Mouse (Mus musculus) telencephalon, adult 2 months (tissue): ENCODE results near the gene Pctp.
A peak's percentile ranks its signal among the peaks of the same experiment; 100 is the strongest.

Source experiments
- DNase-seq: peaks from one replicate; pipeline ENCODE4 v3.0.0-alpha.2; 2011; ENCODE audit warnings: low read depth, low spot score

Pctp gene

DNA sequence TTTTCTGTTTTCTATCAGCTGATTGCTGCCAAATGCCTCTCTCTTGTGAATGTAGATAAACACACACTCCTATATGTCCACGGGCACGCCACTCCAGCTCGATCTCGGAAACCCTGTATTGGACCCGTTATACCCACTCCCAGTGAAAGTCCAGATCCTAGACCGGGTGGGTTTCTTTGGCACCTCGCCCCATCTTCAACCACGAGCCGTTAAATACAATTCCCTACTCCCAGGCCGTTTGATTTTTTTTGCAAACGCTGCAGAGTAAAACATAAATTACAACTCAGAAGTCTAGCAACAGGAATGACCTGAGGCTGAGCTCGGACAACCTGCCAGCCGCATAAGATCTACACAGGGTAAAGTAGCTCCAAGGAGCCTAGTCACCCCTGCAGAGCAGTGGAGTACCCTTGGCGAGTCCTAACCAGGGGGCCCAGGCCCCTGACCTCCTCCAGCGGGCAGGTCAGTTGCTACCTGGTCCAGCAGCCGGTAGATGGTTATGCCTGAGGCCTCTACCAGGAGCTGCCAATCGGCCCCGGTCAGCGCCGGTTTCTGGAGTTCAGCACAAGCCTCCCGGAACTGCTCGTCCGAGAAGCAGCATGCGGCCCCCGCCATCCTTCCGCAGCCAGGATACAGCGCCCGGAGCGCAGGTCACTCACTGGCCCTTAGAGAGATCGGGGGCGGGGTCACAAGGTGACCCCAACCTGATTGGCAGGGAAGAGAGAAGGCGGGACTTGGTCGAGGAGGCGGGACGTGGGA lies at the start of gene Pctp:
Gene Pctp (minus strand): TSS at position 664 of the 756 bp plus-strand sequence.
- no peak for DNase-seq

DNA sequence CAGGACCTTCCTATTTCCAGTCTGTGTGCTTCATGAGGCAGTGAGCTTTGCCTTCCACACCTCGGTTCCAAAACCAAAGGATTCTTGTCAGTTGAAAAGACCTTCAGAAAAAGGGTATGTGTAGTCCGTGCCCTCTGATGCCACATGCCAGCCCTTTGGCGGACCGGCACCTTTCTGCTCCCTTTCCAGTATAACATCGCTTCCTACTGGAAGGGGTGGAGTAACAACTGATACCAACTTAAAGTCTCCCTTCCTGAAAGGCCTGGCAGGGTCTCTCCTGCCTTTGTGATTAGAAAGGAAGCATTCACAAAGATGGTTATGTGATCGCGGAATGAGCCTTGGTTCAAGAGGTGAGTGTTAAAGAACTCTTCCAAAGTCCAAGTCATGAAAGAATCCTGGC lies 47.3 kb upstream of the Pctp start:
- DNase-seq: no peak

DNA sequence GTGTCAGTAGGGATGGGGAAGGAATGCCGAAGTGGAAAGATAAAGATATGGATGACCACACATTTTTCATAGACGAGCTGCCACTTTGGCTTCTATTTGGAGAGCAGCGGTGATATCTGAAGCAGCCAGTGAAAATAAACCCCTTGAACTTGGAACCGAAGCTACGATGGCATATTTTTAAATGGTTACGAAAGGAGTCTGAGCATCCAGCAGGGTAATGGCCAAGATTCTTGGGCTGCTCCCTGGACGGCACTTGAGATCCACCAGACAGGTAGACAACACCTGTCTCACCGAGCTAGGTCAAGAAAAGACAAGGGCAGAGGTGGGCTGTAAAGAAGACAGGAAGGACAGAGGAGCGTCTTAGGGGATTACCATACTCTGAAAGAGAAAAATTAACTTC lies 44.6 kb upstream of the Pctp start:
- DNase-seq: no peak

DNA sequence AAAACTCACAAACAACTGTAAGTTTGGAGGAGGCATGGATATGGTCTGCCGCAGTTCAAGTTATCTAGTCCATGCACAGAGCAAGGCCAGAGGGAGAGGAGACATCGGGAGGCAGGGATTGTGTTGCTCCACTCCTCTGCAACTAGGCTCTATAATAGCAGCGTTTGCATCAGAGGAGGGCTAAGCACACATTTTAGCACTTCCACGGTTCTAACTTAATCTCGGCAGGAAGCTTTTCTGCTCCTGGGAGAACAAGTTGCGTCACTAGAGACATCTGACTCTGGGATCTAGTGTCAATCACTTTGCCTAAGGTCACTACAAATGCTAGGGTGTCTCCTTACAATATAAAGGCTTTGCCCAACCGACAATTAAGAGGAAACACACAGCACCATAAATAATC lies 43.5 kb upstream of the Pctp start:
- no peak for DNase-seq

DNA sequence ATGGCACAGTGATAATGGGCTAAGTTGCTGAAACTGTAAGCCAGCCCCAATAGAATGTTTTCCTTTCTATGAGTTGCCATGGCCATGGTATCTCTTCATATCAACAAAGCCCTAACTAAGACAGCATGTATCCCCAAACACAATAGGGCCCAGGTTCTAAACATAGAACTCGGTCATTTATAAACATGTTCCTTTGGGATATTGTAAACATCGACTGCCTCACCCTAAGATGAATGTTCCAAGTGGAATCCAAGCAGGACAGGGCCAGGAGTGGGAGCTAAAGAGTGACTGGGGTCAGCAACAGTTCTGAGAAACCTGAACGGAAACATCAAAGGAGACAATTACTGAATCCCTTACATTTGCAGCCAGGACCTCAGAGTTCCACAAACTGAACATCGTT lies 41.8 kb upstream of the Pctp start:
- DNase-seq: no peak

DNA sequence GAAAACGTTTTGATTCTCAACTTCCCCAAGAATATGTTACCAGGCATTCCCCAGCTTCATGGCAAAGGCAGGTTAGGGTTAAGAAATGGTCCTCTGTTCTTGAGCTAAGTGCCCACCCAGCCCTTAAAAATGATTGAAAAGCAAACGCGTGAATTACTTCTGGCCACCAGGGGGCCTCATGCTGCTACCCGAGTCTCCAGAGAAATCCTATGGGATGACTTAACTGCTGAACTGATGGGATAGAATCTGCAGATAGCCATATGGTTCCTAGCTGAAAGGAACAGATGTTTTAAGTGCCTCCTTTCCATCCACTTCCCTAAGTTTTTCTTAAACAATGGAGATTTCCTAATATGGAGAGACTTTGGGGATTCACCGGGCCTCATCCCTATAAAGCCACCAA lies 35.3 kb upstream of the Pctp start:
- DNase-seq: peak; percentile 16

DNA sequence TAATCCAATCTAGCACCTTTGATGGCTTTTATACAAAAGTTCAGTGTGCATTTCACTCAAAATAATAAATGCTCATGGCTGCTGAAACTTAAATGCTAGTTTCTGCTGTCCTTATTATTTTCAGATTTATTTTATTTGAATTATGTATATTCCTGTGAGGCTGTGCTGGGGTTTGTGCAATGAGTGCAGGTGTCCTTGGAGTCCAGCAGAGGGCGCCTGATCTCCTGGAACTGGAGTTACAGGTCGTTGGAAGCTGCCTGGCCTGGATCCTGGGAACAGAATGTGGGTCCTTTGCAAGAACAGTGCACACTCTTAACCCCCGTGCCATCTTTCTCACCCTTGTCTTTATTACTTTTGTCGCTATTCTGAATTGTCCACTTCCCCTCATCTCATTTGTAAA lies 33.7 kb upstream of the Pctp start:
- no peak for DNase-seq

DNA sequence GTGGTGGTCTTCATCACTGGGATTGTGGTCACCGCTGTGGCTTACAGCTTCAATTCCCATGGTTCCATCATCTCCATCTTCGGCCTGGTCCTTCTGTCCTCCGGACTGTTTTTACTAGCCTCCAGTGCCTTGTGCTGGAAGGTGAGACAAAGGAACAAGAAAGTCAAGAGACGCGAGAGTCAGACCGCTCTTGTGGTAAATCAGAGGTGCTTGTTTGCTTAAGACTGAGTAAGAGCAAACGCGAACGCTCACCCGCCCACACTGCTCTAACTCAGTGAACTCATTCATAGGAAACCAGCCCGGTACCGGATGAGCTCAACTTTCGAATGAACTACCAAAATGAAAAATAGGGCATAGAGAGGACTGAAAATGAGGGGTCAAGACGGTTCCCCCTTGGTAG lies 32.8 kb upstream of the Pctp start:
- no peak for DNase-seq

DNA sequence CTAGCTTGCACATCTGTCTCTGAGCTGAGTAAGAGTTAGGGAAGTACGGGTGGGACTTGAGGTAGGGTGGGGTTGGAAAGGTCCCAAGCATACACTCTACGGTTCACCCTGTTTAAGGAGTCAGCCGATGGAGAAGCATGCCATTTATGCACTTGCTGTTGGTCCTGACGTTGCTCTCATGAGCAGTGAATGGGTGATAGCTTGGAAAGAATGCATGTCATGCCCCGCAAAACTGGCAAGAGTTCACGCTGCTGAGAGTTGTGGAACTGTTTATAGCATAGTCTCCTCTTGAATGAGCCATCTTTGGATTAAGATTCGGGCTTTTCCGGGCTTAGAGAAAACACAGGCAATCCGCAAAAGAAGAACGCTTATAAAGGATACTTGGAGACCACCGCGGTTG lies 32.0 kb upstream of the Pctp start:
- no peak for DNase-seq

DNA sequence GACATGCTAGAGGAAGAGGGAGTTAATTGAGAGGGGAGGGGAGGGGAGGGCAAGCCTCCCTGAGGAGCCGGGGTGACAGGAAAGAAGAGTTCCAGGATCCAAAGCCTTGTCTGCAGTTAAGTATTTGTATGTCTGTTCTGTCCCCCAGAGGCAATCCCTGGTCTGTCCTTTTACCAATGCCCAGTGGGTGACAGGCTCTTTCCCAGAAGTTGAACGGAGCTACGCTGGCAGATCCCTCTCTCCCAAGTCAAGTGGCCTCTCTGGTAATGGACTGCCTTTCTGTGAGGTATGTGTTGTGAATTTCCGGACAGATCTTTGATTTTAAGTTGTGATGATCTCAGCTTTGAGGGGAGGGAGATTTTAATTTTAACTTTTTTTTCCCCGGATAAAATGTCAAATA lies 30.7 kb upstream of the Pctp start:
- no peak for DNase-seq

DNA sequence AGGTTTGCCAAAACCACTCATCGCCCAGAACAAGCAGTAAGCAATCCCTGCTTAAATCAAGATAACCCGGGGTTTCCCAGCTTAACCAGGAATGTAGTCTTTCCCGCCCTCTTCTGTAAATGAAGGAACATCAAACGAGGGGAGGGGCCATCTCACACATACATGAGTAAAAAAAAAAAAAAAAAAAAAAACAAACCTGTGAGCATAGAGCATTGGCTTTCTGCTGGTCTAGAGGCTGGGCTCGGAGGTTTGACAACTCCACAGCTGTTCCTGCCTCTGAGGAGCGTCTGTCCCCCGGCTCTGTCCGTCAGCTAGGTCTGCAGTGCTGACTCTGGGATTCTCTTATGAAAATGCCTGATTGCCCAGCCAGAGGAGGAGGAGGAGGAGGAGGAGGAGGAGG lies 30.1 kb upstream of the Pctp start:
- no peak for DNase-seq

DNA sequence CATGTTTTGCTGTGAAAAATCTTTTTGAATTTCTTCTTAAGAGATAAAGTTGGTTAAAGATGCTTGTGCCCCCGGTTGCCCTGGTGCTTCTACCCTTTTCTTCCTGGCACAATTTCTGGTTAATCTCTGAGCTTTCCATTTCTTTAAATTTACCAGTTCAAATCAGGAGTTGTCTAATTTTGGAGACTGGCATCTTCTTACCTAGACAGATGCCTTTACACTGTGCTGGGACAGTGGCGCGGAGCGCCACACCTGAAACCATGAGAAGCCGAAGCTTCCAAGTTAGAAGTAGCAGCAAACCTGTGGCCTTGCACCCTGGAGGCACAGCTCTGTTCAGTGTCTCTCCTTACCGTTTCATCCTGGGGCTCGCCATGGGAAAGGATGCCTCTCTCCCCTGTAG lies 28.4 kb upstream of the Pctp start:
- DNase-seq: no peak

DNA sequence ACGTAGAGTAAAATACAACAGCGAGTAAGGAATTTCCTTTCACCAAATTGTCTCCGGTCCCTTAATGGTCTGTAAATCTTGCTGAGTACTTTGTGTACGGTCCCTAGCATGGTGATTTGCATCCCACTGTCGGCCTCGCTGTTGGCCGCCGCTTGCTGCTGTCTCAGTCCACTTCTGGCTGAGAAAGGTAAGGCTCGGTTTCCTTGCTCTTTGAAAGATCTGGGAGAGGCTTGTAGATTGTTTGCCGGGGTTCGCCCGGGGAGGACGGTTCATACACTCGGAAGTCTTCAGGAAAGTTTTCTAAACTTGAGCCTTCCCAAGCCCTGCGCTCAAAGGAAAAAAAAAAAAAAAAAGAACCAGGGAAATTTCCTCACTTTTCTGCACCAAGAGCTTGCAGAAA lies 27.9 kb upstream of the Pctp start:
- DNase-seq: peak; percentile 28

DNA sequence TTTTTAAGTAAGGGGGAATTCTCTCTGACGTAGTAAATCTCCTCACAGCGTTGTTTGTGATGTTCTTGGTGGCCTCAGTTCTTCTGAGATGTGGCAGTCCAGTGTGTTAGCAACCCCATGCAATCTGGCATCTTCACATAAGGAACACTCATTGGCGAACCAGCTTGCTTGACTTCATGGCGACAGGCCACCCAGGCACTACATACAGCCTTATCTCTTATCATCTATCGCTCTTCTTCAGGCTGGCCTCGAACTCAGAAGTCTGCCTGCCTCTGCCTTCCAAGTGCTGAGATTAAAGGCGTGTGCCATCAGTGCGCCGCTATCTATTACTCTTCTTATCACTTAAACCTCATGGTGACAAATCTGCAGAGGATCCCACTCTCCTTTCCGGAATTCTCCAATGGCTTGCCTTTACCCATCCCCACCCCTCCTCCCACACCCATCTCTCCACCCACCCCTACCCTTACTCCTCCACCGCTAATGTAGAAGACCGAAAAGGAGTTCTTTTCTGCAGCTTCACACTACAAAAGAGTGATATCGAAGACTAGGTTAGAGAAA lies 27.2 kb upstream of the Pctp start, which contains the start of gene Tmem100:
Gene Tmem100 (plus strand): TSS at position 508 of the 558 bp plus-strand sequence.
- no peak for DNase-seq

DNA sequence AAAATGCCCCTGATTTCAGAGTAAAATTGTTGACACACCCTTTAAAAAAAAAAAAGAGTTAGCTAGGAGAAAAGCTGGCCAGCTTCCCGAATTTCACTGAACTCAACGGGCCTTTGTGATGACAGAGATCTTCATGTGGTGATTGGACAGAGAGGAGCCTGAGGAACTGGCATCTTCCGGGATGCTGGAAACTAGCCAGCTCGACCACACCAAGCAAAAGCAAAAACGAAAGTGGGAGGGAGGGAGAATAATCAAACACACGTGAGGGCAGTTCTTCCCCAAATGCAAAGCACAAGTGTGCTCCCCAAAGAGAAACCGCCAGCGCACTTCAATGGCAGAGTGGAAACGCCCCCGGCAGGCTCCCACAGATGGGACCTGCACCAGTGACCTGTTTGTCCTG lies 26.7 kb upstream of the Pctp start:
- peak; percentile 4 for DNase-seq

DNA sequence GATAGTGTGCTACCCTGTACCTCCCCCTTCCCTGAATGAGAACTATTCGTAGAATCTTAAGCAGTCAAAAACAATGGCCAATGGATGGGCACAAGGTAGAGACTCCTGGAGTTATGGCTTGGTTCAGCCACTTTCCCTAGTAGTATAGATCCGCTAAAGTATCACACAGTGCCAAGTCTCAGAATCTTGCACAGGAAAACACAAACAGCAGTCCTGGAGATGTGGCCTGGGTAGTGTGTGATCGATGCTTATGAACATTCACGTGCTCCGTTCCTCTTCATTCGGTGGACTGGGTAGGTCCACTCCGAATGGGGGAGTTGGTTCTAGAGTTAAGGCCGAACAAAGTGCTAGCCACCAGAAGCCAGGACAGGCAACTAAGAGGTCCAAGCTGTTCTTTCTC lies 26.1 kb upstream of the Pctp start:
- DNase-seq: no peak

DNA sequence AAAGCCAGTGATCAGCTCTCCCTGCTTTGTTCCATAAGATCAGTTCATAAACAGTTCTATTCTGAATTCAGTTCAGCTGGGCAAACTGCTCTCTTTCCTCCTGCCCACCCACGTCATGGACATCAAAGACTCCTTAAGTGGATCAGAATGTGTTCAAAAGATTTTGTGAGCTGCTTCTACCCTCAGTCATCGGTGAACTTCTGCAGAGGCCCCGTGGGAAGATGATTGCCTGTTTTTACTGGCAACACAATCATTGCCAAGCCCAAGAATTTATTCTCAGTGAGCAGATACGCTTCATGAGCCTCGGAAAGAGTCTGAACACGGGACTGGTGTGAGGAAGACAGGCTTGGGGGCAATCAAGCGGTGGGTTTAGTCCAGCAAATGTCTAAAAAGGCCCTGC lies 24.5 kb upstream of the Pctp start:
- DNase-seq: peak; percentile 4

DNA sequence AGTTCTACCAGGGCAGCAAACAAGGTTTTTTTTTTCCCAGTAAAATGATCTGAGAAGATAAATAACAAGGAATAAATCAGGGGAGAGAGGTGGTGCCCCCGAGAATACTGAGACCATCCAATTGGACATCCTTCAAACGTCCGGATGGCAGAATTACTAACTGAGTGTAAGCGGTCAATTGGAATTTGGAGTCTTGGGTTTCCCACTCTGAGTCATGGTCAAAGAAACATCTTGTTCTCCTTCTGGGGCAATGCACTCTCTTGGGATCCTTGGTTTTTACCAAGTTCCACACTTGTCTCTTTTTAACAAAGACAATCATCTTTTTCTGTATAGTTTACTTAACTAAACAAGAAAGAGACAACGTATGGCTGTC lies 24.1 kb upstream of the Pctp start:
- no peak for DNase-seq

DNA sequence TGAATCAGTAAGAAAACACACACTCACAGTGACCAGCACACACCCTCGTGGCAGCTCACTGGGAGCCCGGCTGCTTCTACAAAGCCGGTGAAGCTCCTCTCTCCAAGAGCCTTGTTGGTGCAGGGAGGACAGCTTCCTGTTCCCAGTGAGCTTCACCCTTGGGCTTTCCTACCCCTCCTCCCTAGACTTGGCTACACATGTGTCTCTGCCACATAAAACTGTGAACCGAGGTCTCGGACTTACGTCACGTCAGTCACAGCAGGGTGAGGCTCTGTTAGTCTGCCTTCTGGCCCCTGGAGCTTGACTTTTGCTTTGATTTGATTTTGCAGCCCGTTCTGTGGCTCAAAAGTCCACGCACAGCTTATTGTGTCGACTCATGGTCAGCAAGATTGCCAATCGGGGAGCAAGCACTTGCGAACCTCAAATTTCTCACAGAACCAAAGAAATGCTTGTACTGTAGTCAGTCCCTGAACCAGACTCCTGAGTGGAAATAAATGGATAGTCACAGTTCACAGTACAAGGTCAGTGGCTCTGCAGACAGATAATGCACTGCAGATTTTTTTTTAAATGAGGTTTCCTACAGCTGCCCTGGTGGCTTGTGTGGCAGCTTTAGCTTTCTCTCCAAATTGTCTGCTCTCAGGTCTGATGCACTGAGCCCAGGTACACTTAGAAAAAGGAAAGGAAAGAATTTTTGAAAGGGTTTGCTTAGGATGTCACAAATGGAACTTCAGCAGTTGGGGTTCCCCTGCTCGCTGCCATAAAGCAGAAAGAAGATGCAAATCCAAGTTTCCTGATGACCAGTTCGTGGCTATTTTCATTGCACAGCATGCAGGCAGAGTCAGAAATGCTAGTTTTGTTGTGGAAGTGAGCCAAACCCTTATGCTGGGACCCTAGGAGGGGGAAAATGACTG lies 23.5 kb upstream of the Pctp start:
- no peak for DNase-seq

DNA sequence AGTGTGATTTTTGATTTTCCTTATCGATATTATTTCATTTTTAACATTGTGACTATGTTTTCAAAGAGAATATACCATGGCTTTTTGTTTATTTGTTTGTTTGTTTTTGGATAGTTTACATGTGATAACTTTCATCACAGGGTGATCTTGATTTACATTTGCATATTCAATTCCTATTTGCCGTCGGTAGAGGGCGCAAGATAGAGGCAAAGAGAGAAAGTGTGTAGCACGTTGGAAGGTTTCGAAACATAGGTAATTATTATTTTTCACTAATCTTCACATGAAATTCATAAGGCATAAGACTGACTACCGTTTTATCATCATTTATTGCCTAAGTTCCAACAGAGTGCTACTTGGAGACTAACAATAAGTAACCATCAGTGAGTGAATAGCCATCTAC lies 16.5 kb upstream of the Pctp start:
- DNase-seq: no peak

DNA sequence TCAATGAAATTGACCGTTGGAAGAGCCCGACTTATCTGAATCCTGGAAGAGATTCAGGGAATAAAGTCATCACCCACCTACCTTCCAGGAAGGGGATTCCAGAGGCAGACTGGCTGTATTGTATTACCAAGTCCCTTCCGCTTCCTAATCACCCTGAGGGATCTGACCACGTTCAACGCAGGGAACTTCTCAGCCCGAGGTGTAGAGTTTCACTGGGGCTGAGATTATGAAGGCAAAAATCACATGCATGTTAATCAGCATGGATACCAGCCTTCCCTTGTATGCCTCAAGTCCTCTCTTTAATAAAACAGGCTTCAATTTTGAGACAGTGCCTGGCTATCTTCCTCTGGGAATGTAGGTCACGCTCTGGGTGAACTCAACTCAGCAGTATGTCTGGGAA lies 12.6 kb upstream of the Pctp start:
- no peak for DNase-seq

DNA sequence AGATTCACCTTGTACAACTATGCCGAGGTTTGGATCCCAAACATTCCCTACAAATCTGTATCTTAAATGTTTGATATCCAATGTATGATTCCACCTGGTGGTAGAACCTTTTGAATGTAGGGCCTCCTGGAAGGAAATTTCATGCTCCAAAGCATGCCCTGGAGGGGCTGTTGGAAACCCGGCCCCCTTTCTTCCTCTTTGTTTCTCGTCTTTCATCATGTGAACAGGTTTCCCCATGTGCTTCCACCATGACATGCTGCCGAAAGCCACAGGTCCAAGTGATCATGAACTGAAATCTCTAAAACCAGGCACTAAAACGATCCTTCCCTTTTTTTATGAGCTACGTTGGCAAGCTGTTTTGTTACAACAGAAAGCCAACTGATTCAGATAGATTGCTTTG lies 11.0 kb upstream of the Pctp start:
- DNase-seq: no peak
